Mouse (Mus musculus) E14TG2a.4 (cell line): ENCODE data around the gene Tcf7l1.

Source experiments
- CTCF ChIP-seq: conservative IDR thresholded peaks from 2 replicates; pipeline ENCODE4 v1.5.1; 2014; ENCODE audit warnings: low read length
- NANOG ChIP-seq: IDR thresholded peaks from 2 replicates; pipeline ENCODE4 v1.6.1; 2014; ENCODE audit warnings: borderline replicate concordance, low read length, mixed read lengths

GRCm38 (mm10) chr6:72720852-72721251 lies 68.2 kb downstream of the Tcf7l1 start:
- TF ChIP-seq CTCF (no peak), NANOG (no peak)
